Mouse (Mus musculus): ENCODE data around the gene Dysf. TPM values are rescaled to one million over a fixed set of nuclear protein-coding genes. Genes with fewer than 3 reads are reported as not detected.

Gene Dysf
- polyA plus RNA-seq, 1 experiment from 2014 or later, result 2.5 TPM

- no peak overlapping the region for H3K9ac ChIP-seq
Observed at GRCm38 (mm10) chr6:84191656-84192250, 183.4 kb downstream of the Dysf start.

GRCm38 (mm10) chr6:84196511-84196910, 188.1 kb downstream of the Dysf start:
- H3K9ac ChIP-seq, result no peak overlapping the region
- H3K36me3 ChIP-seq, result no peaks in the 10 kb centered on the region
- no peak overlapping the region for H3K27ac ChIP-seq (replicated peaks)
- H3K4me3 ChIP-seq, result no peak overlapping the region
- no peaks in the 10 kb centered on the region for H3K9me3 ChIP-seq
- no peak for ATAC-seq (ENCODE audit: low FRiP score, low read depth)
- H3K4me1 ChIP-seq (replicated peaks), result no peaks in the 10 kb centered on the region
- H3K4me2 ChIP-seq, result no peak overlapping the region
- WGBS, result 97% methylated on average over 5 of the region's 5 CpGs
- H3K27me3 ChIP-seq, result no peaks in the 10 kb centered on the region

More at GRCm38 (mm10) chr6:84191656-84192250, 183.4 kb downstream of the Dysf start:
- 74% methylated on average over 6 of the region's 6 CpGs for WGBS
- H3K4me1 ChIP-seq (replicated peaks), result no peaks in the 10 kb centered on the region
- no peaks in the 10 kb centered on the region for H3K36me3 ChIP-seq
- ATAC-seq (ENCODE audit: low FRiP score, low read depth), result no peak
- H3K4me2 ChIP-seq, result no peak overlapping the region
- no peaks in the 10 kb centered on the region for H3K9me3 ChIP-seq
- H3K27me3 ChIP-seq, result no peaks in the 10 kb centered on the region
- H3K27ac ChIP-seq (replicated peaks), result no peak overlapping the region
- H3K4me3 ChIP-seq, result no peak overlapping the region

- no peak overlapping the region for H3K9ac ChIP-seq
- no peaks in the 10 kb centered on the region for H3K27me3 ChIP-seq
- no peak for ATAC-seq (ENCODE audit: low FRiP score, low read depth)
- H3K4me1 ChIP-seq (replicated peaks), result no peaks in the 10 kb centered on the region
- H3K36me3 ChIP-seq, result no peaks in the 10 kb centered on the region
- no peak overlapping the region for H3K4me2 ChIP-seq
- 18% methylated on average over 5 of the region's 5 CpGs for WGBS
- no peak overlapping the region for H3K4me3 ChIP-seq
- H3K9me3 ChIP-seq, result no peaks in the 10 kb centered on the region
- no peak overlapping the region for H3K27ac ChIP-seq (replicated peaks)
Observed at GRCm38 (mm10) chr6:84197811-84198213, 189.4 kb downstream of the Dysf start.

DNA sequence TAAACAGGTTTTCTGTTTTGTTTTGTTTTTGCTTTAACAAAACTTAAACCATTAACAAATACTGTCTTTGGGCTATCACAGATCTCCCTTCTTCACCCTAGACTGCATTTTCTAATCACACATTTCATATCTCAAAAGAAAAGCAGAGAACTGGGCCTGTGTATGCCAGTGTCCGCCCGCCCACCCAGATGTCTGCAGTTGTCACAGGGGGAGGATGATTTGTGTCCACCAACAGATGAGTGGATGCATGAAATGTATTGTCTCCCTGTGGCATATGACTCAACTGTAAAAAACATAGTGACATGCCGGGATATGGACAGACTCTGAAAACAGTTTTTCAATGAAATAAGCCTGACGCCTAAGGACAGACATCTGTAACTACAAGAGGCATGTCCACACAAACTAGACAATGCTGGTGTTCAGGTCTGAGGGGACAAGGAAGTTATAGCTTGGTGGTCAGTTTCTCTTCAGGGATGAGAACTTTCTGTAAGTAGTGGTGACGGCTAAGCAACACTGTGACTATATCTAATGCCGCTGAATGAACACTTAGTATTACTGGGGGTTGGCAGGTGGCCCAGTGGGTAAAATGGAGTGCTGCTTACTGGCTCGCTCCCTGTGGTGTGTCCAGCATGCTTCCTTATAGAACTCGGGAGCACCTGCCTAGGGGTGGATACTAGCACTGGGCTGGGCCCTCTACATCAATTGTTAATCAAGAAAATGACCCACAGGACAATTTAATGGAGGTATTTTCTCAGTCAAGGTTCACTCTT, 193.5 kb downstream of the Dysf start:
- 80% methylated on average over 8 of the region's 8 CpGs for WGBS
- H3K27me3 ChIP-seq, result no peaks in the 10 kb centered on the region
- no peak overlapping the region for H3K9ac ChIP-seq
- H3K4me1 ChIP-seq (replicated peaks), result no peaks in the 10 kb centered on the region
- H3K27ac ChIP-seq (replicated peaks), result no peak overlapping the region
- H3K4me2 ChIP-seq, result no peak overlapping the region
- no peak for ATAC-seq (ENCODE audit: low FRiP score, low read depth)
- H3K9me3 ChIP-seq, result no peaks in the 10 kb centered on the region
- H3K36me3 ChIP-seq, result no peaks in the 10 kb centered on the region
- no peak overlapping the region for H3K4me3 ChIP-seq

- Histone ChIP-seq H3K4me3 (no peak overlapping the region), H3K27ac (replicated peaks) (no peak overlapping the region), H3K36me3 (no peaks in the 10 kb centered on the region), H3K4me1 (replicated peaks) (no peaks in the 10 kb centered on the region), H3K4me2 (no peak overlapping the region), H3K27me3 (no peaks in the 10 kb centered on the region), H3K9ac (no peak overlapping the region), H3K9me3 (no peaks in the 10 kb centered on the region)
- WGBS, result 94% methylated on average over 3 of the region's 3 CpGs
- no peak for ATAC-seq (ENCODE audit: low FRiP score, low read depth)
Observed at GRCm38 (mm10) chr6:84205611-84206010, 197.2 kb downstream of the Dysf start.

DNA sequence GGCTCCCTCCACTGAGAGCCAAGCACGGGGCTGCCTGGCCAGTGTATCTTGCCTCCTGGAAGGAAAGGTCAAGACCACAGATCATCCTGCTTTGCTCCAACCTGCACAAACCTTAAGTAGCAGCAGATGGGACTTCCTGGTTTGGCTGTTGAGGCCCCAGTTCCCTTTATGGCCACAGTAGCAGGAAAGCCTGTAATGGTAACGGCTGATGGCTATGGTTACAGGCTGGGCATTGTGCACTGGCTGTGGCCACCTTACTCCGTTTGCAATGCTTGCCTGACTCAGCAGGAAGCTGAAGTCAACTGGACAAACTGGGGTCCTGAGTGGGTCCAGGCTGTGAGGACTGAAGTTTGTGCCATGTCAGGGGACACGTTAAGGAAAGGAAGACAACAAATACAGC, 200.2 kb downstream of the Dysf start:
- no peaks in the 10 kb centered on the region for H3K4me1 ChIP-seq (replicated peaks)
- no peak overlapping the region for H3K9ac ChIP-seq
- no peak overlapping the region for H3K4me2 ChIP-seq
- WGBS, result 83% methylated on average over 4 of the region's 4 CpGs
- H3K27me3 ChIP-seq, result no peaks in the 10 kb centered on the region
- ATAC-seq (ENCODE audit: low FRiP score, low read depth), result no peak
- H3K9me3 ChIP-seq, result no peaks in the 10 kb centered on the region
- no peaks in the 10 kb centered on the region for H3K36me3 ChIP-seq
- no peak overlapping the region for H3K27ac ChIP-seq (replicated peaks)
- H3K4me3 ChIP-seq, result no peak overlapping the region

GRCm38 (mm10) chr6:84209736-84210434, 201.5 kb downstream of the Dysf start:
- no peaks in the 10 kb centered on the region for H3K4me1 ChIP-seq (replicated peaks)
- ATAC-seq (ENCODE audit: low FRiP score, low read depth), result peak; percentile 45; the same call in 1 of the 2 replicates
- H3K36me3 ChIP-seq, result no peaks in the 10 kb centered on the region
- no peak overlapping the region for H3K27ac ChIP-seq (replicated peaks)
- H3K9ac ChIP-seq, result no peak overlapping the region
- no peaks in the 10 kb centered on the region for H3K27me3 ChIP-seq
- H3K4me2 ChIP-seq, result no peak overlapping the region
- WGBS, result 77% methylated on average over 13 of the region's 13 CpGs
- H3K4me3 ChIP-seq, result no peak overlapping the region
- H3K9me3 ChIP-seq, result no peaks in the 10 kb centered on the region

GRCm38 (mm10) chr6:84211473-84211872, 203.1 kb downstream of the Dysf start:
- no peak overlapping the region for H3K27ac ChIP-seq (replicated peaks)

GRCm38 (mm10) chr6:84213101-84213500, 204.7 kb downstream of the Dysf start:
- no peak overlapping the region for H3K4me2 ChIP-seq
- H3K4me3 ChIP-seq, result no peak overlapping the region
- no peaks in the 10 kb centered on the region for H3K36me3 ChIP-seq
- H3K9ac ChIP-seq, result no peak overlapping the region
- H3K9me3 ChIP-seq, result no peaks in the 10 kb centered on the region
- no peak for ATAC-seq (ENCODE audit: low FRiP score, low read depth)
- no peak overlapping the region for H3K27ac ChIP-seq (replicated peaks)
- 78% methylated on average over 3 of the region's 3 CpGs for WGBS
- H3K4me1 ChIP-seq (replicated peaks), result no peaks in the 10 kb centered on the region
- H3K27me3 ChIP-seq, result no peaks in the 10 kb centered on the region

More at GRCm38 (mm10) chr6:84211473-84211872, 203.1 kb downstream of the Dysf start:
- WGBS, result 67% methylated on average over 7 of the region's 7 CpGs
- no peak for ATAC-seq (ENCODE audit: low FRiP score, low read depth)
- Histone ChIP-seq H3K27me3 (no peaks in the 10 kb centered on the region), H3K4me3 (no peak overlapping the region), H3K9ac (no peak overlapping the region), H3K9me3 (no peaks in the 10 kb centered on the region), H3K4me1 (replicated peaks) (no peaks in the 10 kb centered on the region), H3K36me3 (no peaks in the 10 kb centered on the region), H3K4me2 (no peak overlapping the region)

GRCm38 (mm10) chr6:84217216-84217933, 209.0 kb downstream of the Dysf start:
- H3K9me3 ChIP-seq, result no peaks in the 10 kb centered on the region
- H3K27ac ChIP-seq (replicated peaks), result no peak overlapping the region
- no peak overlapping the region for H3K4me2 ChIP-seq
- WGBS, result 70% methylated on average over 1 of the region's 1 CpGs
- H3K36me3 ChIP-seq, result no peaks in the 10 kb centered on the region
- H3K4me1 ChIP-seq (replicated peaks), result no peaks in the 10 kb centered on the region
- no peak overlapping the region for H3K4me3 ChIP-seq
- no peak for ATAC-seq (ENCODE audit: low FRiP score, low read depth)
- H3K27me3 ChIP-seq, result no peaks in the 10 kb centered on the region
- H3K9ac ChIP-seq, result no peak overlapping the region

DNA sequence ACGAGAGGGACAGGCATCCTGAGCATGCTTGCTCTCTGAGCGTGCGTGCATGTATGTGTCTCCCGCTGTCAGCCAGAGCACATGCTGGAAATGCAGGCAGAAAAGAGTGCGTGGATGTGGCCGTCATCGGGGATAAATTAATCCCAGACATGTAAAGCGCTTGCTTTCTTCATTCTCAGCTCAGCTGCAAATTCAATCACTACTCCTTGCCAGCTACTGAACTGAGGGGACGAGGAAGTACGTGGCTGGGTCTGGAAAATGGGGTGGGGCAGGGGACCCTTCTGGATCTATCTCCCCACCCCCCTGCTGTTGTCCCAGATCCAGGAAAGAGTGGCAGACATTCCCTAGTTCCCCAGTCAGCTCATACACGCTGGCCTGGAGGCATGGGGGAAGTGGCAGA, 210.7 kb downstream of the Dysf start:
- WGBS, result 70% methylated on average over 11 of the region's 11 CpGs
- H3K27ac ChIP-seq (replicated peaks), result no peak overlapping the region
- no peaks in the 10 kb centered on the region for H3K4me1 ChIP-seq (replicated peaks)
- no peak overlapping the region for H3K4me3 ChIP-seq
- H3K9ac ChIP-seq, result no peak overlapping the region
- H3K36me3 ChIP-seq, result no peaks in the 10 kb centered on the region
- no peak overlapping the region for H3K4me2 ChIP-seq
- ATAC-seq (ENCODE audit: low FRiP score, low read depth), result no peak
- H3K9me3 ChIP-seq, result no peaks in the 10 kb centered on the region
- no peaks in the 10 kb centered on the region for H3K27me3 ChIP-seq

DNA sequence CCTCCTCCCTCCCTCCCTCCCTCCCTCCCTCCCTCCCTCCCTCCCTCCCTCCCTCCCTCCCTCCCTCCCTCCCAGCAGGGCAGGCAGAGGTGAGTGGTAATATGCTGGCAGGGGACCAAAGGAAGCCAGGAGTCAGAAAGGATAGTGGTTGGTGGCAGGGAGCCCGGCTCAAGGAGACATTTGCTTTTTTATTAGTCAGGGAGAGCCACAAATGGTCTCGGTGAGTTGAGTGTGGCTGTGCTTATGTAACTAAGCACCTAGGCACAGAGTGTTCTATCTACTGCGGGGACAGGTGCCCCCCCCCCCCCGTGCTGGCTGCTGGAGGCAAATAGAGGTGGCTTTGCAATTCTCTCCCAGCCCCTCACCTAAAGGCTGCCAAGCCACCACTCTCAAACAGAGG, 216.5 kb downstream of the Dysf start:
- Histone ChIP-seq H3K9ac (no peak overlapping the region), H3K27ac (replicated peaks) (no peak overlapping the region), H3K4me3 (no peak overlapping the region), H3K4me1 (replicated peaks) (no peaks in the 10 kb centered on the region), H3K27me3 (no peaks in the 10 kb centered on the region), H3K9me3 (no peaks in the 10 kb centered on the region), H3K36me3 (no peaks in the 10 kb centered on the region), H3K4me2 (no peak overlapping the region)
- no peak for ATAC-seq (ENCODE audit: low FRiP score, low read depth)
- 51% methylated on average over 4 of the region's 4 CpGs for WGBS
